Mouse (Mus musculus): ENCODE data around the gene 3110082I17Rik. TPM values are rescaled to one million over a fixed set of nuclear protein-coding genes. Genes with fewer than 3 reads are reported as not detected.

3110082I17Rik gene
- polyA plus RNA-seq, 1 experiment from 2014 or later = 51.6 TPM

- DNase-seq (ENCODE audit: low spot score) = no peak
- no peaks in the 10 kb centered on the region for H3K9me3 ChIP-seq (replicated peaks)
- peaks cover 19% of the 10 kb centered on the region; the same call in 1 of the 2 replicates for H3K36me3 ChIP-seq
- no peaks in the 10 kb centered on the region for H3K27me3 ChIP-seq (ENCODE audit: low read depth, poor library complexity, severe bottlenecking)
- peak overlapping the region; percentile 2; the same call in 1 of the 2 replicates for H3K4me3 ChIP-seq
- peaks cover 35% of the 10 kb centered on the region for H3K4me1 ChIP-seq
- peak overlapping the region; percentile 72 for H3K27ac ChIP-seq
- 36% methylated on average over 5 of the region's 5 CpGs for WGBS
These were observed 95.3 kb downstream of the 3110082I17Rik start for GRCm38 (mm10) chr5:139364911-139365571.

GRCm38 (mm10) chr5:139364260-139364910 is 95.9 kb downstream of the 3110082I17Rik start:
- H3K27me3 ChIP-seq (ENCODE audit: low read depth, poor library complexity, severe bottlenecking) = no peaks in the 10 kb centered on the region
- no peaks in the 10 kb centered on the region for H3K9me3 ChIP-seq (replicated peaks)
- peaks cover 22% of the 10 kb centered on the region; the same call in 1 of the 2 replicates for H3K36me3 ChIP-seq
- H3K27ac ChIP-seq = peak overlapping the region; percentile 72
- peak overlapping the region; percentile 2; the same call in 1 of the 2 replicates for H3K4me3 ChIP-seq
- 36% methylated on average over 12 of the region's 12 CpGs for WGBS
- DNase-seq (ENCODE audit: low spot score) = peak; percentile 92
- H3K4me1 ChIP-seq = peaks cover 33% of the 10 kb centered on the region

GRCm38 (mm10) chr5:139363858-139364257 is 96.5 kb downstream of the 3110082I17Rik start:
- H3K36me3 ChIP-seq = peaks cover 22% of the 10 kb centered on the region; the same call in 1 of the 2 replicates
- H3K4me1 ChIP-seq = peaks cover 33% of the 10 kb centered on the region
- no peaks in the 10 kb centered on the region for H3K9me3 ChIP-seq (replicated peaks)
- no peak for DNase-seq (ENCODE audit: low spot score)
- H3K4me3 ChIP-seq = no peak overlapping the region
- H3K27me3 ChIP-seq (ENCODE audit: low read depth, poor library complexity, severe bottlenecking) = no peaks in the 10 kb centered on the region
- H3K27ac ChIP-seq = no peak overlapping the region
- WGBS = 72% methylated on average over 7 of the region's 7 CpGs

- DNase-seq (ENCODE audit: low spot score) = no peak
- H3K27me3 ChIP-seq (ENCODE audit: low read depth, poor library complexity, severe bottlenecking) = 0 out of 2 replicates have a peak, but pooled peaks cover 4% of the 10 kb centered on the region
- 93% methylated on average over 5 of the region's 5 CpGs for WGBS
- no peak overlapping the region for H3K27ac ChIP-seq
- no peaks in the 10 kb centered on the region for H3K9me3 ChIP-seq (replicated peaks)
- no peak overlapping the region for H3K4me3 ChIP-seq
- peaks cover 22% of the 10 kb centered on the region for H3K4me1 ChIP-seq
- peaks cover 22% of the 10 kb centered on the region; the same call in 1 of the 2 replicates for H3K36me3 ChIP-seq
These were observed 101.1 kb downstream of the 3110082I17Rik start for GRCm38 (mm10) chr5:139359244-139359643.

GRCm38 (mm10) chr5:139358653-139359052 is 101.7 kb downstream of the 3110082I17Rik start:
- Histone ChIP-seq H3K27me3 (ENCODE audit: low read depth, poor library complexity, severe bottlenecking) (0 out of 2 replicates have a peak, but pooled peaks cover 4% of the 10 kb centered on the region), H3K27ac (no peak overlapping the region), H3K36me3 (peaks cover 20% of the 10 kb centered on the region; the same call in 1 of the 2 replicates), H3K9me3 (replicated peaks) (no peaks in the 10 kb centered on the region), H3K4me1 (peaks cover 21% of the 10 kb centered on the region), H3K4me3 (no peak overlapping the region)
- no peak for DNase-seq (ENCODE audit: low spot score)
- 74% methylated on average over 2 of the region's 2 CpGs for WGBS

GRCm38 (mm10) chr5:139355235-139355772 is 105.0 kb downstream of the 3110082I17Rik start:
- Histone ChIP-seq H3K27ac (no peak overlapping the region), H3K4me1 (peaks cover 32% of the 10 kb centered on the region), H3K36me3 (0 out of 2 replicates have a peak, but pooled peaks cover 4% of the 10 kb centered on the region), H3K9me3 (replicated peaks) (no peaks in the 10 kb centered on the region), H3K4me3 (no peak overlapping the region), H3K27me3 (ENCODE audit: low read depth, poor library complexity, severe bottlenecking) (peaks cover 31% of the 10 kb centered on the region)
- WGBS = 38% methylated on average over 19 of the region's 19 CpGs
- DNase-seq (ENCODE audit: low spot score) = peak; percentile 82

- H3K4me1 ChIP-seq = peaks cover 35% of the 10 kb centered on the region
- peaks cover 31% of the 10 kb centered on the region for H3K27me3 ChIP-seq (ENCODE audit: low read depth, poor library complexity, severe bottlenecking)
- H3K9me3 ChIP-seq (replicated peaks) = no peaks in the 10 kb centered on the region
- no peaks in the 10 kb centered on the region for H3K36me3 ChIP-seq
- H3K27ac ChIP-seq = no peak overlapping the region
- 85% methylated on average over 11 of the region's 11 CpGs for WGBS
- no peak overlapping the region for H3K4me3 ChIP-seq
- DNase-seq (ENCODE audit: low spot score) = no peak
These were observed 106.4 kb downstream of the 3110082I17Rik start for GRCm38 (mm10) chr5:139353946-139354345.

- Histone ChIP-seq H3K27ac (no peak overlapping the region), H3K9me3 (replicated peaks) (no peaks in the 10 kb centered on the region), H3K27me3 (ENCODE audit: low read depth, poor library complexity, severe bottlenecking) (peaks cover 31% of the 10 kb centered on the region), H3K36me3 (no peaks in the 10 kb centered on the region), H3K4me3 (no peak overlapping the region), H3K4me1 (peaks cover 35% of the 10 kb centered on the region)
- 61% methylated on average over 10 of the region's 10 CpGs for WGBS
- DNase-seq (ENCODE audit: low spot score) = no peak
These were observed 106.8 kb downstream of the 3110082I17Rik start for GRCm38 (mm10) chr5:139353496-139353895.

GRCm38 (mm10) chr5:139352317-139352716 is 108.0 kb downstream of the 3110082I17Rik start, which contains the start of gene Cyp2w1:
Cyp2w1 (plus strand) TSS chr5:139352617.
- 0 out of 2 replicates have a peak within 1 kb of the TSS, but pooled peaks have one; percentile 1 for H3K4me3 ChIP-seq
- WGBS = 54% methylated on average over 6 of the region's 6 CpGs

GRCm38 (mm10) chr5:139351628-139352027 is 108.7 kb downstream of the 3110082I17Rik start:
- Histone ChIP-seq H3K27me3 (ENCODE audit: low read depth, poor library complexity, severe bottlenecking) (peaks cover 31% of the 10 kb centered on the region), H3K27ac (peak overlapping the region; percentile 19), H3K4me3 (0 out of 2 replicates have a peak overlapping the region, but pooled peaks have one; percentile 1), H3K9me3 (replicated peaks) (no peaks in the 10 kb centered on the region), H3K4me1 (peaks cover 28% of the 10 kb centered on the region), H3K36me3 (no peaks in the 10 kb centered on the region)
- no peak for DNase-seq (ENCODE audit: low spot score)
- WGBS = 27% methylated on average over 8 of the region's 8 CpGs

More at GRCm38 (mm10) chr5:139352317-139352716, 108.0 kb downstream of the 3110082I17Rik start, which contains the start of gene Cyp2w1:
- Histone ChIP-seq H3K27me3 (ENCODE audit: low read depth, poor library complexity, severe bottlenecking) (peaks cover 31% of the 10 kb centered on the region), H3K4me1 (peaks cover 35% of the 10 kb centered on the region), H3K9me3 (replicated peaks) (no peaks in the 10 kb centered on the region), H3K36me3 (no peaks in the 10 kb centered on the region), H3K27ac (peak within 1 kb of the TSS; percentile 19)
- DNase-seq (ENCODE audit: low spot score) = no peak

- H3K27ac ChIP-seq = peak within 1 kb of the TSS; percentile 19
These were observed 109.2 kb downstream of the 3110082I17Rik start, which contains the start of gene Cox19 for GRCm38 (mm10) chr5:139351134-139351533. Cox19 (minus strand) TSS chr5:139351418.

GRCm38 (mm10) chr5:139349713-139350112 is 110.6 kb downstream of the 3110082I17Rik start:
- Histone ChIP-seq H3K36me3 (no peaks in the 10 kb centered on the region), H3K4me3 (no peak overlapping the region), H3K27ac (no peak overlapping the region), H3K4me1 (peaks cover 29% of the 10 kb centered on the region), H3K27me3 (ENCODE audit: low read depth, poor library complexity, severe bottlenecking) (peaks cover 27% of the 10 kb centered on the region), H3K9me3 (replicated peaks) (no peaks in the 10 kb centered on the region)
- WGBS = 84% methylated on average over 6 of the region's 6 CpGs
- no peak for DNase-seq (ENCODE audit: low spot score)

More at GRCm38 (mm10) chr5:139351134-139351533, 109.2 kb downstream of the 3110082I17Rik start, which contains the start of gene Cox19:
- Histone ChIP-seq H3K4me1 (peaks cover 25% of the 10 kb centered on the region), H3K9me3 (replicated peaks) (no peaks in the 10 kb centered on the region), H3K36me3 (no peaks in the 10 kb centered on the region), H3K27me3 (ENCODE audit: low read depth, poor library complexity, severe bottlenecking) (peaks cover 29% of the 10 kb centered on the region), H3K4me3 (0 out of 2 replicates have a peak within 1 kb of the TSS, but pooled peaks have one; percentile 1)
- WGBS = 52% methylated on average over 5 of the region's 5 CpGs
- no peak for DNase-seq (ENCODE audit: low spot score)
